ENCODE assay signal across 8 mouse cellular contexts in genomic region chr2:61454311-61454728, GRCm38 (mm10).
DNase-seq lines count a peak whose midpoint lies in the region; ATAC-seq lines count a peak whose summit lies in the region.

No protein-coding gene starts in this region.

- peak overlapping the region; percentile 51 for H3K4me2 ChIP-seq in hindbrain, embryonic 15.5 days

- H3K9ac ChIP-seq in hindbrain, embryonic 15.5 days: peak overlapping the region; percentile 24; the same call in 1 of the 2 replicates

- H3K27ac ChIP-seq in hindbrain, embryonic 15.5 days (replicated peaks): peak overlapping the region; percentile 69

- H3K9me3 ChIP-seq in hindbrain, embryonic 15.5 days: no peaks in the 10 kb centered on the region

- peak; percentile 93 for DNase-seq in NIH3T3 (ENCODE audit: low read depth)
- peak; percentile 93 to 95 for DNase-seq in cerebellum, postnatal 10 days
- peak; percentile 86 to 95 for DNase-seq in frontal cortex, postnatal 36 days (ENCODE audit: low spot score in 2 of 2)
- peak; percentile 85 to 87 for DNase-seq in layer of hippocampus, postnatal 36 days
- DNase-seq in lung, postnatal 36 days: peak; percentile 92
- peak; percentile 66 for DNase-seq in retina, postnatal 7 days (ENCODE audit: low read depth, low spot score)
- peak; percentile 68 to 81 for DNase-seq in urinary bladder, adult 18-20 months (ENCODE audit: low spot score in 2 of 2)

- H3K27me3 ChIP-seq in hindbrain, embryonic 15.5 days: no peaks in the 10 kb centered on the region

- H3K36me3 ChIP-seq in hindbrain, embryonic 15.5 days: no peaks in the 10 kb centered on the region

- peak; percentile 88 for ATAC-seq in hindbrain, embryonic 15.5 days (ENCODE audit: low FRiP score, low read depth)

- peak overlapping the region; percentile 31 for H3K4me3 ChIP-seq in hindbrain, embryonic 15.5 days

- 2% methylated on average over 12 of the region's 12 CpGs for WGBS in hindbrain, embryonic 15.5 days

- H3K4me1 ChIP-seq in hindbrain, embryonic 15.5 days (replicated peaks): peaks cover 11% of the 10 kb centered on the region

Comparison
In these comparisons a context has a peak if more than half of its experiments do, and no peak if none do; other contexts are left out.
1. Peak in every context shown above with its lines: DNase-seq, ATAC-seq, H3K4me3 ChIP-seq and H3K27ac ChIP-seq.